Mouse (Mus musculus): ENCODE results near the gene Rgs11. TPM values are rescaled to one million over a fixed set of nuclear protein-coding genes. Genes with fewer than 3 reads are reported as not detected.
A peak's percentile ranks its signal among the peaks of the same experiment; 100 is the strongest.

The Rgs11 gene
- polyA plus RNA-seq, 1 experiment: 8.2 TPM

GRCm38 (mm10) chr17:26198892-26199291 is 3.9 kb upstream of the Rgs11 start, which contains the start of gene Pdia2:
Pdia2 (minus strand) TSS chr17:26199087.
- Histone ChIP-seq H3K36me3 (replicated peaks; ENCODE audit: low read length) (peaks cover 47% of the 10 kb centered on the region), H3K9me3 (no peaks in the 10 kb centered on the region), H3K4me1 (peaks cover 31% of the 10 kb centered on the region), H3K4me3 (replicated peaks) (no peak within 1 kb of the TSS), H3K27me3 (replicated peaks) (peaks cover 56% of the 10 kb centered on the region)
- TF ChIP-seq FLI1 (IDR thresholded peaks at IDR 0.05; ENCODE audit: low read length): no peak
- no peak for TF ChIP-seq GATA1 (IDR thresholded peaks at IDR 0.05; ENCODE audit: borderline replicate concordance, low read length)

DNA sequence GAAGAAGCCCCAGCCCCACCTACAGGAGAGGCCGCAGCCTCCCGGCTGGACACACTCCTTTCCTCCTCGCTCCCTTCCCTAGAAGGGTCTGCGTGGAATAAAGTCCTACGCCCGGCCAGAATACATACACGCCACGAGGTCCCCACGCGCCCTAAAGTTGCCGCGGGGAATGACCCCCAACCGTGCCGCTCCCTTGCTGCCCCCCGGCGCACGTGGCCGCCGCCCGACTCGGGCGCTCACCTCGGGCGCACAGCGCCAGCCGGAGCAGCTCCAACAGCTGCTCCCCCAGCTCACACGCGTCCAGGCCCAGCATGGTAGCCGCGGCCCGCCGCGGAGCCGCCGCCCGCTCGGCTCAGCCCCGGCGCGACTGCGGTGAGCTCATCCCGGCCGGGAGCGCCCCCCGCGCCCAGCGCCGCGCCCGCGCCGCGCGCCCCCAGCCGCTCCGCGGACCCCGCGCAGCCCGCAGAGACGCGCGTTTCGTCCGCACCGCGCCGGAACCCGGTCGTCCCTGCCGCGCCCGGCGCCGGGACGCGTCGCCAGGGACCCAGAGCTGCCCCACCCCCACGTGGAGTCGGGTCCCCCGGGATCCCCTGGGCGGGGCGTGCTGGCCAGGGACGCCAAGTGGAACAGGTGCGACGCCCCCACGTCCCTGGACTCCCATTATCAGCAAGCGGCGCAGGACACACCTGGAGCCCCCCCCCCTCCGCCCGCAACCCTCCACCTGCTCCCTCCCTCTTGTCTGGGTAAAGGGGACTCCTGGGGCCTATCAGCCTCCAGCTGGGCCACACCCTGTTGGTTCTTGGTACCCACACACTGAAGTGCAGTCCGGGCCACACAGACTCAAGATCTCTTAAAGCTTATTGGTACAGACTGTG is 1.7 kb upstream of the Rgs11 start:
- no peaks in the 10 kb centered on the region for H3K9me3 ChIP-seq
- peaks cover 31% of the 10 kb centered on the region for H3K4me1 ChIP-seq
- peaks cover 25% of the 10 kb centered on the region for H3K36me3 ChIP-seq (replicated peaks; ENCODE audit: low read length)
- peak overlapping the region; percentile 81 for H3K4me3 ChIP-seq (replicated peaks)
- H3K27me3 ChIP-seq (replicated peaks): peaks cover 78% of the 10 kb centered on the region
- TF ChIP-seq GATA1 (IDR thresholded peaks at IDR 0.05; ENCODE audit: borderline replicate concordance, low read length) (no peak), FLI1 (IDR thresholded peaks at IDR 0.05; ENCODE audit: low read length) (no peak)

DNA sequence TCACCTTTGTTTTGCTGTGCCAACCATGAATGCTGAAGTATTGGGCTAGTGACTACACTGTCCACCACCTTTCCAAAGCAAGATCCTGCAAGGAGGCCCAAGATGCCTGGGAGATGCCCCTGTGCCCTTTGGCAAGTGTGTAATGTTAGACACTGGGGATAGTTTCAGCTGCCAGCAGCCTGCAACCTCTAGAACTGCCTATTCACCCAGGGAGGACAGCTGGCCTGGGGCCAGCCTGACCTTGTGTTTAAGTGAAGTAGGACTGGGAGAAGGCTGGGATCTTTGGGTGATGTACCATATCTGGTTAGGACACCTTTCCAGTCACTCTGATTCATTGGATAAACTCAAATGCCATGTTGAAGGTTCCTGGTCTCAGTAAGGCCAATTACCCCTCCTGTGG is 753 bp upstream of the Rgs11 start:
- Histone ChIP-seq H3K9me3 (no peaks in the 10 kb centered on the region), H3K4me3 (replicated peaks) (no peak overlapping the region), H3K27me3 (replicated peaks) (peaks cover 86% of the 10 kb centered on the region), H3K36me3 (replicated peaks; ENCODE audit: low read length) (peaks cover 16% of the 10 kb centered on the region), H3K4me1 (peaks cover 31% of the 10 kb centered on the region)
- TF ChIP-seq GATA1 (IDR thresholded peaks at IDR 0.05; ENCODE audit: borderline replicate concordance, low read length) (no peak), FLI1 (IDR thresholded peaks at IDR 0.05; ENCODE audit: low read length) (no peak)

DNA sequence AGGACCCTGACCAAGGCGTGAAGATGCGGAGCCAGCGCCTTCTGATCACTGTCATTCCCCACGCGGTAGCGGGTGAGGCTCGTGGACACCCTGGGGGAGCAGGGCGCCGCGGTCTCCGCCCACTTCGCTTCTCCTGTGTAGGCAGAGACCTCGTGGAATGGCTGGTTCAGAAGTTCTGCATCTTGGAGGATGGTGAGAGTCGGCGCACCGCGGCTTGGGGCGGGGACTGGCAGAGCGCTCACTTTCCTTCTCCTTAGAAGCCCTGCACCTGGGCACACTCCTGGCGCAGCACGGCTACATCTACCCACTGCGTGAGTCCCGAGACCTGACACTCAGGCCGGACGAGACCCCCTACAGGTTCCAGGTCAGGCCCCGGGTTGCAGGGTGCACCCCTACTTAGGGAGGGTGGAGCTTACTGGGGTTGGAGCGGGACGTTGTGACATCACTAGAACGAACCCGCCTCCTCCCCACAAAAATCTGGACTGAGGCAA is 615 bp downstream of the Rgs11 start:
- peaks cover 31% of the 10 kb centered on the region for H3K4me1 ChIP-seq
- H3K27me3 ChIP-seq (replicated peaks): peaks cover 98% of the 10 kb centered on the region
- no peaks in the 10 kb centered on the region for H3K9me3 ChIP-seq
- H3K36me3 ChIP-seq (replicated peaks; ENCODE audit: low read length): peaks cover 3% of the 10 kb centered on the region
- H3K4me3 ChIP-seq (replicated peaks): peak overlapping the region; percentile 90
- no peak for TF ChIP-seq GATA1 (IDR thresholded peaks at IDR 0.05; ENCODE audit: borderline replicate concordance, low read length)
- TF ChIP-seq FLI1 (IDR thresholded peaks at IDR 0.05; ENCODE audit: low read length): no peak

GRCm38 (mm10) chr17:26204766-26205165 is 2.0 kb downstream of the Rgs11 start:
- peaks cover 31% of the 10 kb centered on the region for H3K4me1 ChIP-seq
- H3K9me3 ChIP-seq: no peaks in the 10 kb centered on the region
- H3K36me3 ChIP-seq (replicated peaks; ENCODE audit: low read length): no peaks in the 10 kb centered on the region
- TF ChIP-seq FLI1 (IDR thresholded peaks at IDR 0.05; ENCODE audit: low read length) (no peak), GATA1 (IDR thresholded peaks at IDR 0.05; ENCODE audit: borderline replicate concordance, low read length) (no peak)
- H3K27me3 ChIP-seq (replicated peaks): peaks cover 88% of the 10 kb centered on the region
- H3K4me3 ChIP-seq (replicated peaks): no peak overlapping the region

GRCm38 (mm10) chr17:26206392-26206791 is 3.6 kb downstream of the Rgs11 start:
- H3K27me3 ChIP-seq (replicated peaks): peaks cover 88% of the 10 kb centered on the region
- peaks cover 22% of the 10 kb centered on the region for H3K4me1 ChIP-seq
- no peaks in the 10 kb centered on the region for H3K36me3 ChIP-seq (replicated peaks; ENCODE audit: low read length)
- TF ChIP-seq GATA1 (IDR thresholded peaks at IDR 0.05; ENCODE audit: borderline replicate concordance, low read length) (no peak), FLI1 (IDR thresholded peaks at IDR 0.05; ENCODE audit: low read length) (no peak)
- no peaks in the 10 kb centered on the region for H3K9me3 ChIP-seq
- no peak overlapping the region for H3K4me3 ChIP-seq (replicated peaks)

DNA sequence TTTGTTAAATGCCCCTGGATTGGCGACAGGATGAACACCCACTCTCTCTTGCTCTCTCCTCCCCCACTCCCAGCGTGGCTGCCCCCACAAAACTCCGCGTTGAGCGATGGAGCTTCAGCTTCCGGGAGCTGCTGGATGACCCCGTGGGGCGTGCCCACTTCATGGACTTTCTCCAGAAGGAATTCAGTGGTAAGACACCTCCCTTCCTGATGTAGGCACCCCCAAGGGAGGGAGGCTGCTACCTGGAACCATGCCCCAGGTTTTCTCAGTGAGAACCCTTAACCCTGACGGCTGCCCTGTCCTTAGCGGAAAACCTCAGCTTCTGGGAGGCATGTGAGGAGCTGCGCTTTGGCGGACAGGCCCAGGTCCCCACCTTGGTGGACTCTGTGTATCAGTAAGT is 4.9 kb downstream of the Rgs11 start, which contains the start of gene Arhgdig:
TSS of gene Arhgdig (minus strand) at position 101 of the 400 bp plus-strand sequence.
- Histone ChIP-seq H3K36me3 (replicated peaks; ENCODE audit: low read length) (no peaks in the 10 kb centered on the region), H3K9me3 (no peaks in the 10 kb centered on the region), H3K4me1 (peaks cover 12% of the 10 kb centered on the region), H3K27me3 (replicated peaks) (peaks cover 84% of the 10 kb centered on the region), H3K4me3 (replicated peaks) (peak within 1 kb of the TSS; percentile 4)
- TF ChIP-seq FLI1 (IDR thresholded peaks at IDR 0.05; ENCODE audit: low read length) (no peak), GATA1 (IDR thresholded peaks at IDR 0.05; ENCODE audit: borderline replicate concordance, low read length) (no peak)

- Histone ChIP-seq H3K9me3 (no peaks in the 10 kb centered on the region), H3K27me3 (replicated peaks) (peaks cover 74% of the 10 kb centered on the region), H3K4me1 (peaks cover 11% of the 10 kb centered on the region), H3K36me3 (replicated peaks; ENCODE audit: low read length) (no peaks in the 10 kb centered on the region), H3K4me3 (replicated peaks) (no peak overlapping the region)
- TF ChIP-seq GATA1 (IDR thresholded peaks at IDR 0.05; ENCODE audit: borderline replicate concordance, low read length) (no peak), FLI1 (IDR thresholded peaks at IDR 0.05; ENCODE audit: low read length) (no peak)
These were observed 9.5 kb downstream of the Rgs11 start for GRCm38 (mm10) chr17:26212241-26212640.

DNA sequence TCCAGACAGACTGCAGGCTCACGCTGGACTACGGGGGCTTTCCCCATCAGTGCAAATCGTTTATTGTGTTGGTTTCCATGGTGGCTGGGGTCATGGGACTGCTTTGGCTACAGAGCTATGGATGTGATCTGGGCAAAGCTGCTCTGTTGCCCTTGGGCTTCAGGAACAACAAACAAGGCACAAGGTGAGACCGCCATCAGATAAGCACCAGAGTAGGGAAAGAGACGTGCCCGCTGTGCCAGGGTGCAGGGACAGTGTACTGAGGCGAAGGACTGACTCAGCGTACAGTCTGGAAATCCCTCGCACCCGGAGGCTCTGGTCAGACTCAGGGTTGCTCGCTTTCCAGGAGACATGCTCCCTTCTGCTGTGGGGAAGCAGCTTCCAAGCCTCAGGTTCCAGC is 9.9 kb downstream of the Rgs11 start:
- H3K27me3 ChIP-seq (replicated peaks): peaks cover 74% of the 10 kb centered on the region
- H3K36me3 ChIP-seq (replicated peaks; ENCODE audit: low read length): no peaks in the 10 kb centered on the region
- H3K9me3 ChIP-seq: no peaks in the 10 kb centered on the region
- H3K4me3 ChIP-seq (replicated peaks): no peak overlapping the region
- peaks cover 11% of the 10 kb centered on the region for H3K4me1 ChIP-seq
- TF ChIP-seq FLI1 (IDR thresholded peaks at IDR 0.05; ENCODE audit: low read length) (no peak), GATA1 (IDR thresholded peaks at IDR 0.05; ENCODE audit: borderline replicate concordance, low read length) (no peak)

- Histone ChIP-seq H3K36me3 (replicated peaks; ENCODE audit: low read length) (no peaks in the 10 kb centered on the region), H3K9me3 (no peaks in the 10 kb centered on the region), H3K4me3 (replicated peaks) (no peak overlapping the region), H3K4me1 (no peaks in the 10 kb centered on the region), H3K27me3 (replicated peaks) (peaks cover 64% of the 10 kb centered on the region)
- TF ChIP-seq GATA1 (IDR thresholded peaks at IDR 0.05; ENCODE audit: borderline replicate concordance, low read length) (no peak), FLI1 (IDR thresholded peaks at IDR 0.05; ENCODE audit: low read length) (no peak)
These were observed 18.8 kb downstream of the Rgs11 start for GRCm38 (mm10) chr17:26221508-26221907.

Measured in megakaryocyte, embryonic 14.5 days (primary cell).